Mouse (Mus musculus) T-cell, adult 2 months (primary cell): ENCODE data around the gene Gm826.

Experiments
- DNase-seq: peaks from one replicate; pipeline ENCODE4 v3.0.0; 2022; ENCODE audit warnings: low spot score

Gene Gm826

DNA sequence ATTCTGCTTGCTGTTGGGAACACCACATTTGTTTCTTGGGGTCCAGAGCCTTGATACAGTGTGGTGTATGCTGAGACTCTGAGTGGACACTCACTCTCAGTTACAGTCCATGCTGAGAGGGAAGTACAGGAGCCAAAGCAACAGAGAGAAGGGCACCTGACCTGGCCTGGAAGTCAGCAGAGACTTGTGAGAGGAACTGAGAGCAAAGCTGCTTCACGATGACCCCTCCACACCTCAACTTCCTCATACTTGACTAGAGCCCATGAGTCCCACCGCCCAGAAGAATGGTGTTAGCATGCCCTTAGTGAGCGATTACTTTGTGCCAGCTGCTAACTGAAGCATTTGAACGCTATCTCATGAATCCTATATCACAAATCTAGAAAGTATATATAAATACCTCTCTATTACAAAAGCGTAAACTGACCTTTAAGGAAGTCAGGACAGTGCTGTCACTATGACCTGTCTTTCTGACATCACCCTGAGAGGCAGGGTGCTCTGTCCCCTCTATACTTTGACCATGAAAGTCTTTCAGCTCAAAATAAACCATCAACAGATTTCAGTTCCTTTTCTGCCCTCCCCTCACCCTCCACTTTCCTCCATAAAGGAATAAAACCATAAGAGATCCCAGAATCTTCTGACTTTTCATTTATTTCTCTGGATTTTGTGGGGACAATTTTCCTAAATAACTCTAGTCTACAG, 57.9 kb downstream of the Gm826 start:
- no peak for DNase-seq

DNA sequence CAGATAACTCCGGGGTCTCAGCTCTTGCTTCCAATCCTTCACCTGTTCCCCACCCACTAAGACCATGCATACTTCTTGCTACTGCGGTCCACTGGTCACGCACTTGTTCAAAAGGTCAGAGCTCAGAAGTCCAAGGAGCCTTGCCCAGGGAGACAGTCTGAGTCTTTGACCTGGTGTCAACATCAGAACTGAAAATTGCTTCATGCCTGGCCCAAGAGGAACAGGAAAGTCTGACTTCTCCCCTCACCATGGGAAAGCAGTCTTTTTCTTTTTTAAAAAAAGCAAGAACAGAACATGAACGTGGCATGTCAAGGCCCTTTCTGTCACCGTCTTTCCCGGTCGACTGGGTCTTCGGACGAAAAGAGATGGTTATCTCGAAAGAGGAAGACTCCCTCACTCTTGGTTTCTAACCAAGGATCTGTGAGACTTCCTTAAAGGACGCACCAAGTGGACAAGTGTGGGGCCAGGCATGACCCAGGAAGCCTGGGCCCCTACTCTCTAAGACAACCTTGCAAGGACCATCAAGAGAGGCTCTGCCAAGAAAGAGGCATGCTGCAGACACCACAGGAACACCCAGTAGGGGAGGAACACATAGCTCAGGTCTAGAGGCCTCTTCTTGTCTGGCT, 66.0 kb downstream of the Gm826 start:
- no peak for DNase-seq

DNA sequence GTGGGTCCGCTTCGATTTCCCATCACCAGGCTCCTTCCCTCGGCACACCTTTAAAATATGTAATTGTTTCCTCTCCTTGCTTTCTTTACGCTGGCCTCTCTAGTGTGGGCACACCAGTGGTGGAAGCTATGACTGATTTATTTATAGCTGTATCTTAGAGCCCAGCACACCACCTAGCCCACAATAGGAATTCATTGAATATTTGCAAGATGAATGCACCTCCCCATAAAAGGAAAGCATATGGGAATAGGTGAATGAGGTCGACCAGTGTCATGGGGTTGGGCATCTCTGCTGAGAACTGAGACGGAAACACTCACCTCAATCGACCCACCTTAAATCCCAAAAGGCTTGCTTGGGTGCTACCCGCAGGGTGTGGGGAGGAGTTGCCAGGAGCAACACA, 70.1 kb downstream of the Gm826 start:
- no peak for DNase-seq

DNA sequence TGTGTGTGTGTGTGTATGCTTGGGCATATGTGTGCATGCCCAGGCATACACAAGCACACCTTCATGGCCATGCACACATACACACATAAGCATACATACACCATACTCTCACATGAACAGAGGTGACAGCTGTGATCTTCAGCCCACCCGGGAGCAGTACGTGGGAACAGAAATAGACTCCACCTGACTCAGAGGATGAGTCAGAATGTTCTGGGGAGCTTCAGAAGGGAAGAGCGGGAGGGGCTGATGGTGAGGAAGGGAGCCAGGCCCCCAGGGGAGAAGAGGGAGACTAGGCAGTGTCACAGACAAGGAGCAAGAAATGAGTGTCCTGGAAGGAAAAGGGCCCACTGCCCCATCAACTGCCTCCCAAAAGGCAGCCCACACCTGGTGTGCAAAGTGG, 72.4 kb downstream of the Gm826 start:
- DNase-seq = no peak
